Mouse (Mus musculus) skeletal muscle tissue, adult 2 months (tissue): ENCODE data around the gene Sertad1.

Source experiments
- DNase-seq: peaks from one replicate; pipeline ENCODE4 v3.0.0-alpha.2; 2012; ENCODE audit warnings: low read depth, low spot score

The Sertad1 gene

DNA sequence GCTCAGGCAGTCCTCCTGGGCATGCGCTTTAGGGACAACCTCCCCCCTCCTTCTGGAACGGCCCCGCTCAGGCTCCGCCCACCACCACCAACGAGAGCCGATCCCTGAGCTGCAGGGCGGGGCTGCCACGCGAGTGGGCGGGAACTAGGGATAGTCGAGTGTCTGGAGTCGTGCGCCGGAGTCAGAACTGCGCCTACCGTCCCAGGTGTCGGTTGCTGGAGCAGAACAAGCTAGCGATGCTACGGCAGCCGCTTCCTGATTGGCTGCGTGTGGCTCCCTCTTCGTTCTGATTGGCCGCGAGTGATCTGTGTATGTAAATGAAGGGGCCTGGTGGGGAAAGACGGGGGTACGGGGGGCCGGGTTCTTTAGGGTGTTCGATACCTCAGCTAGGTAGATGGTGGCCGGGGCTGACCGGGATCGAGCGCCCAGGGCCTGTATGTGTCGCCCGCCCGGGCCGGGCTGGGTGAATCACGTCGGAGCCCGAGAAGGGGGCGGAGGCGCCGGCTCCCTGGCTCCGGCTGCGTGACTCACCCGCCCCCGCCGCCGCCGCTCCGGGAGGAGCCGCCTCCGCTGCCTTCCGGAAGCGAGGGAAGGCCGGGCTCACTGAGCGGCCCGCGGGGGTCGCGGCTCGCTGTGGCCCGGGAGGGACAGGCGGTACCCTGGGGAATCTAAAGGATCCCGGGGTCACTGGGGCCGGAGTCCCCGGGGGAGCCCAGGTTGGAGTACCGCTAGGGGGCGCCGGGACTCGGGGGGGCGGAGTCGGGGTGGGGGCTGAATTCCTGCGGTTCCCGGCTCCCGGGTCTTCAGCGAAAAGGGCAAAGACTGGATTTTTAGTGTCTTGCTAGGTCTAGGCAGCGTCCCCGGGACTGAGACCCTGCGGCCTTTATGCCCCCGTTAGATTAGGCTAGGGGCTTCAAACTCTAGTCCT, at the start of gene Sertad1:
Gene Sertad1 (plus strand): TSS at position 141 of the 928 bp plus-strand sequence.
- DNase-seq: peak; percentile 99

- no peak for DNase-seq
Observed at GRCm38 (mm10) chr7:27437544-27437943, 49.2 kb upstream of the Sertad1 start.

- DNase-seq: no peak
Observed at GRCm38 (mm10) chr7:27440014-27440413, 46.7 kb upstream of the Sertad1 start.

- DNase-seq: no peak
Observed at GRCm38 (mm10) chr7:27446051-27446450, 40.7 kb upstream of the Sertad1 start.

GRCm38 (mm10) chr7:27446521-27447418, 39.9 kb upstream of the Sertad1 start:
- DNase-seq: no peak

DNA sequence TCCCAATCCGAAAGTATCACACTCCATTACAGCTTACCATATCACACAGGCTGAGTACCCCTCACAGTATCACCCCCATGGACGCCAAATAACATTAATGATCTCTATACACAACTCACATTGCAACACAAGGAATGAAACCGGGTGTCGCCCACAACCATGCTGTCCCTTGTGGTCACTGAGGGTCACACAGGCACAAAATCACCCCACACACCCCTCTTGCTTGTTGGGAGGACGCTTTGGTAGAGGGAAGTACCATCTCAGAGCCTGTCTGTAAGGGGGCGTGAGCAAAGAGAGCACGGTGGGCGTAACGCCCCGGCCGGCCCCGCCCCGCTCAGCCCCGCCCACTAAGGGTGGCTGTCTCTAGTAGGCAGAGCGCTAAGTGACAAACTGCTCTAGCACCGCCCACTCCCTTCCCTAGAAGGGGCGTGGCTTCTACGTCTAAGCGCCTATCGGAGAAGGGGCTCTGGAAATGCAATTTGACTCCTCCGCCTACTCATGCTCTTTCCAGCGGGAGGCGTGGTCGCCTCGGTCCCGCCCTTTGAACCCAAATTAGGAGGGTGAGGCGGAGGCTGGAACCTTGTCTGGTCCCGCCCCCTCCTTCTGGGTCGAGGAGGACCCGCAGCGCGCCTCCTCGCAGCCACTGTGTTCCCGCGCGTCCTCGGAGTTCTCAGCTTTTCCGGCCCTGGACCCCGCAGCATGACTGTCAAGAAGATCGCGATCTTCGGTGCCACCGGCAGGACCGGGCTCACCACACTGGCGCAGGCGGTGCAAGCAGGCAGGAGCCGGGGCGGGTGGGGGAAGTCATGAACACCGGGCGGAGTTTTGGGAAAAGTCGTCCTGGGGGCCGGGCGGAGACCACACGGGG, 39.1 kb upstream of the Sertad1 start, which contains the start of the genes Sptbn4 and Blvrb:
Gene Sptbn4 (minus strand): TSS at position 268 of the 868 bp plus-strand sequence.
Gene Blvrb (plus strand): TSS at position 560 of the 868 bp plus-strand sequence.
- peak; percentile 99 for DNase-seq

DNA sequence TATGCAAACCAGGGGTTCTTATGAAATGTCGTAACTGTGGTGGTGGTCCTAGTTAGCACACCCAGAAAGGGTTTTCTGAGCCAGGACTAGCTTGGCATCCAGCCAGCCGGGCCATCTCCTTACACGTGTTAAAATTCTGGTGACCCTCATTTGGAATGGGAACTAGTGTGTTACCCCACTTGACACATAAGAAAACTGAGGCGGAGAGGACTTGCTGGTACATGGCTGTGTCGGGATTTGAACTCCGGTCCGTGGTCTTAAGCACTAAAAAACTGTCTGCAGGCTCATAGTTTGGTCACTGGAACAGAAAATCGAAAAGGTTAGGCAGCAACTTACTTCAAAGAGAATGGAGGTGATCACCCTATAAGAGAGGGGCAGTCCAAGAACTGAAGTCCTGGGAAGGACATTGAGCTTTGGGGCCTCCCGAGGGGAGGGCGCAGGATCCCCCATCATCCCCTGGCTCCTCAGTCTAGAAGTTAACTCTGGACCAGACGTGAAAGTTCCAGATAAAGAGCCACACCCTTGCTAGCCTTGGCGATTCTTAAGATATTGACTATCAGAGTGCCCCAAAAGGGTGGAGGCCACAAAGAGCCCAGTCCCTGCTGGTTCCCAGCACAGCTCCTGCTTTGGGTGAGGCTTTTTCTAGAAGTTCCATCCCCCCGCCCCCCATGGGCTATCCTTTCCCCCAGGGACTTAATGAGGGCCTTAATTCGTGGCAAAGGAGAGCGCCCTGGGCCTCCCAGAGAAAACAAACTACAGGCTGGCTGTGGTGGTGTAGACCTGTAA, 38.1 kb upstream of the Sertad1 start:
- no peak for DNase-seq

DNA sequence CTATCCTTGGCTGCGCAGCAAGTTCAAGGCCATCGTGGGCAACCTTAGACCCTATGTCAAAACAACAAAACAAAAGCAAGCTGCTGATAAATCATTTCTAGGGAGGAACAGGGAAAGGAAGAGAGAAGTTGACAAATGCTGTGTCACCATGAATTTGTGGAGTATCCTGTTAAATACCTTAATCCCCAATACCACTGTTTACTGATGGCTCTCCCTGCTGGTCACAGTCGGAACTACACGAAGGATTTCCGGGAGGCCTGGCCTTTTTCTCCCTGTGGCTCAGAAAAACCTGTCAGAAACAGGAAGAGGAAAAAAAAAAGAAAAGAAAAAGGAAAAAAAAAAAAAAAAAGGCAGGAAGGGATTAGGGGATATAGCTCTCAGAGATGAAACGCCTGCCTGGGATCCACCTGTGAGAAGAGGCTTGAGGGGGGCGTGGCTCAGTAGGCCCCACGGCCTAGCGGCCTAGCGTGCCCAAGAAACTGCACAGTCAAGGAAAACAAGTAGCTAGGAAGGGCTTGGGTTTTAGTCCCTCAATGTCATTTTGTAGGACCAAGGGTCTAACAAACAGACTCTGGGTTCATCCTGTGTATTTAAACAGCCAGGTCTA, 37.4 kb upstream of the Sertad1 start:
- DNase-seq: no peak

- DNase-seq: no peak
Observed at GRCm38 (mm10) chr7:27451359-27451758, 35.4 kb upstream of the Sertad1 start.

- no peak for DNase-seq
Observed at GRCm38 (mm10) chr7:27452206-27452770, 34.4 kb upstream of the Sertad1 start.

DNA sequence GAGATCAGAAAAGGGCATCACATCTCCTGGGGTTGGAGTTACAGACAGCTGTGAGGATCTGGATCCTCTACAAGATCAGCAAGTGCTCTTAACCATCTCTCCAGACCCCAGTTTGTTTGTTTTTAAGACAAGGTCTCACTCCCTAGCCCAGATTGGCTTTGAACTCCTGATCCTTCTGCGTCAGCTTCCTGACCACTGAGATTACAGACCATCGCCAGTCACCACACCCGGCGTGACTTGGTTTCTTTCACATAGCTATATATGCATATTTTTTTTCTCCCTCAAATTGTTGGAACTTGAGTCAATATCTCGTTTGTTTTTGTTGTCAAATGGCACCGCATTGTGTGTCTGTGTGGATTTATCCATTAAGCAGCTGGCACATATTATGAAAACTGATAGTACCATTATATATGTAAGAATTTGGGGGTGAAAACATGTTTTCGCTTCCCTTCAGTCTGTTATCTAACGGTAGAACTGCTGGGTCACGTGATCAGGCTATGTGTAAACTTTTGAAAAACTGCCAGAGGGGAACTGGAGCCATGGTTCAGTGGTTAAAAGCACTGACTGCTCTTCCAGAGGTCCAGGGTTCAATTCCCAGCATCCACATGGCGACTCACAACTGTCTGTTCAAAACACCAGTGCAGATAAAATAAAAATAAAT, 32.1 kb upstream of the Sertad1 start:
- no peak for DNase-seq

DNA sequence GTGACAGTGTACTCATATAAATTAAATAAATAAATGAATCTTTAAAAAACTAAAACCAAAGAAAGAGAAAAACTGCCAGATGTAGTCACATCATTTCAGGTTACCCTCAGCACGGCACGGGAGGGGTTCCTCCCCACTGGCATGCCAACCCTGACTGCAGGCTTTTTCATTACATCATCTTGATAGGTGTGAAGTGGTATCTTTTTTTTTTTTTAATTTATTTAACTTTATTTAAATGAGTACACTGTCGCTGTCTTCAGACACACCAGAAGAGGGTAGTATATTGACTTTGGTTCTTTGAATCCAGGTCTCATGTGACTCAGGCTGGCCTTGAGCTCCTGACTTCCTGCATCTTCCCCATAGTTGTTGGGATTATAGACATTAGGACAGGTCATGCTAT, 31.4 kb upstream of the Sertad1 start:
- DNase-seq: no peak

GRCm38 (mm10) chr7:27458614-27459013, 28.1 kb upstream of the Sertad1 start:
- no peak for DNase-seq

- DNase-seq: no peak
Observed at GRCm38 (mm10) chr7:27459640-27460039, 27.1 kb upstream of the Sertad1 start.

GRCm38 (mm10) chr7:27460477-27460876, 26.2 kb upstream of the Sertad1 start:
- DNase-seq: no peak

GRCm38 (mm10) chr7:27467648-27468047, 19.1 kb upstream of the Sertad1 start:
- no peak for DNase-seq

DNA sequence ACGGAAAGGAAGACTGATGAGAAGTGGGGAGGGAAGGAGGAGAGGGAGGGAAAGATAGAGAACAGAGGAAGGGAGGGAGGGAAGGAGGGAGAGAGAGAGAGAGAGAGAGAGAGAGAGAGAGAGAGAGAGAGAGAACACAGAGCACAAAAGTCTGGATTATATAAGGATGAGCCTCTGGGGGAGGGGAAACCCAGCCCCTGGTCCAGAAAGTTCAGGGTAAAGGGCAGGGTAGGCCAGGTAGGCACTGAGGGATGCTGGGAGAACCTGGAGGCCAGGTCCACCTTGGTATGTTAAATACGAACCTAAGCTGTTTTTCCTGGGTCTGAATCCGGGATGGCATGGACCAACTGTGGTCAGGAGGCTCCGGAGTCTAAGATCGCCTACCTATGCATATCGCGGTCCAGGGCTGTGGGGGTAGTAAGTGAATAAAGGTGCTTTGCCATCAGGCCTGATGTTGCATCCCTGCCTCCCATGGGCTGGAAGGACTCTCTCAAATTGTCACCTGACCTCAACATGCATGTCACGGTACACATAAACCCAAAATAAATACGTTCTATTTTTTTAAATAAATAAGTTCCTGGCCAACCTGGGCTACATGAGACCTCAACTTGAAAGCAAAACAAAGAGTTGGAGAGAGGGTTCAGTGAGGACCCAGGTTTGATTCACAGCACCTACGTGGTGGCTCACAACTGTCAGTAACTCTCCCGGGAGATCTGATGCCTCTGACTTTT, 15.2 kb upstream of the Sertad1 start:
- no peak for DNase-seq

- no peak for DNase-seq
Observed at GRCm38 (mm10) chr7:27472596-27472995, 14.1 kb upstream of the Sertad1 start.
